Mouse (Mus musculus) liver, embryonic 13.5 days (tissue): ENCODE data around the gene Swi5. TPM values are rescaled to one million over a fixed set of nuclear protein-coding genes. Genes with fewer than 3 reads are reported as not detected.
"Not testable (repeated sequence)": the region's sequence is repeated elsewhere in the genome, so short reads cannot be mapped to it uniquely, and the experiment has no call there.

ENCODE experiments used
- ATAC-seq: fragments of 200-750 bp; cut with Nextera tagmentation; 2 replicates; pipeline ENCODE4 v1.8.0; 2017; ENCODE audit warnings: low read depth, mild to moderate bottlenecking, moderate number of reproducible peaks, moderate library complexity
- DNase-seq: peaks from one replicate; pipeline ENCODE4 v3.0.0; 2022
- H3K27ac ChIP-seq: fragments of 300-500 bp; sonication (generic); 2 replicates; pipeline ENCODE4 v1.5.1; 2015; ENCODE audit warnings: moderate library complexity, mild to moderate bottlenecking, inconsistent platforms
- H3K27me3 ChIP-seq: fragments of 300-500 bp; sonication (generic); 2 replicates; pipeline ENCODE4 v1.6.1; 2015; ENCODE audit warnings: mild to moderate bottlenecking, inconsistent platforms
- H3K36me3 ChIP-seq: fragments of 300-500 bp; sonication (generic); 2 replicates; pipeline ENCODE4 v1.6.1; 2015; ENCODE audit warnings: mild to moderate bottlenecking, inconsistent platforms
- H3K4me1 ChIP-seq: fragments of 300-500 bp; sonication (generic); replicated peaks from 2 replicates; pipeline ENCODE4 v1.6.1; 2015; ENCODE audit warnings: inconsistent platforms
- H3K4me2 ChIP-seq: fragments of 300-500 bp; sonication (generic); 2 replicates; pipeline ENCODE4 v1.6.1; 2015; ENCODE audit warnings: inconsistent platforms, mild to moderate bottlenecking, moderate library complexity
- H3K4me3 ChIP-seq: fragments of 300-500 bp; sonication (generic); replicated peaks from 2 replicates; pipeline ENCODE4 v1.5.1; 2015; ENCODE audit warnings: mild to moderate bottlenecking, inconsistent platforms
- H3K9ac ChIP-seq: fragments of 300-500 bp; sonication (generic); 2 replicates; pipeline ENCODE4 v1.6.1; 2015; ENCODE audit warnings: mild to moderate bottlenecking, inconsistent platforms
- H3K9me3 ChIP-seq: fragments of 300-500 bp; sonication (generic); replicated peaks from 2 replicates; pipeline ENCODE4 v1.6.1; 2016; ENCODE audit warnings: inconsistent platforms
- WGBS: fragments of 180-500 bp; shearing (Covaris S2); methylation state at CpG from one replicate; pipeline ENCODE4 v1.1.7; 2015; ENCODE audit not compliant: insufficient replicate concordance; 5-methylcytosine and 5-hydroxymethylcytosine counted together
- polyA plus RNA-seq: library from polyadenylated mRNA; unstranded; fragments of >200 nt; fragmentation: Nextera tagmentation; extraction: Ambion mirVana; gene quantifications from 2 replicates; pipeline ENCODE4 v1.2.1, GENCODE M21; 2015

Gene Swi5
- polyA plus RNA-seq, 1 experiment from 2014 or later: 218 TPM

- Histone ChIP-seq H3K9ac (no peak overlapping the region), H3K4me1 (peaks cover 19% of the 10 kb centered on the region), H3K4me2 (no peak overlapping the region), H3K27ac (no peak overlapping the region), H3K9me3 (no peaks in the 10 kb centered on the region), H3K27me3 (peaks cover 42% of the 10 kb centered on the region), H3K36me3 (peaks cover 39% of the 10 kb centered on the region), H3K4me3 (no peak overlapping the region)
- DNase-seq (no peak), ATAC-seq (no peak)
- WGBS: 83% methylated on average over 16 of the region's 16 CpGs
Observed at GRCm38 (mm10) chr2:32308870-32309568, 21.1 kb upstream of the Swi5 start.

- DNase-seq: no peak
- no peak for ATAC-seq
- Histone ChIP-seq H3K4me3 (no peak overlapping the region), H3K27ac (no peak overlapping the region), H3K4me1 (peaks cover 19% of the 10 kb centered on the region), H3K36me3 (peaks cover 47% of the 10 kb centered on the region), H3K27me3 (peaks cover 33% of the 10 kb centered on the region), H3K4me2 (no peak overlapping the region), H3K9me3 (no peaks in the 10 kb centered on the region), H3K9ac (no peak overlapping the region)
- 41% methylated on average over 8 of the region's 8 CpGs for WGBS
Observed at GRCm38 (mm10) chr2:32307941-32308760, 20.3 kb upstream of the Swi5 start.

GRCm38 (mm10) chr2:32307247-32307798 is 19.4 kb upstream of the Swi5 start:
- H3K9me3 ChIP-seq: no peaks in the 10 kb centered on the region
- no peak overlapping the region for H3K9ac ChIP-seq
- H3K4me2 ChIP-seq: no peak overlapping the region
- H3K4me1 ChIP-seq: peaks cover 15% of the 10 kb centered on the region
- peaks cover 25% of the 10 kb centered on the region for H3K27me3 ChIP-seq
- 68% methylated on average over 6 of the region's 6 CpGs for WGBS
- no peak overlapping the region for H3K27ac ChIP-seq
- H3K4me3 ChIP-seq: no peak overlapping the region
- peaks cover 56% of the 10 kb centered on the region for H3K36me3 ChIP-seq
- DNase-seq (no peak), ATAC-seq (no peak)

- Histone ChIP-seq H3K4me3 (no peak overlapping the region), H3K27me3 (peaks cover 13% of the 10 kb centered on the region), H3K9me3 (no peaks in the 10 kb centered on the region), H3K36me3 (peaks cover 67% of the 10 kb centered on the region), H3K9ac (no peak overlapping the region), H3K27ac (no peak overlapping the region), H3K4me1 (peaks cover 4% of the 10 kb centered on the region; the same call in 1 of the 2 replicates), H3K4me2 (no peak overlapping the region)
- no peak for ATAC-seq
- 85% methylated on average over 9 of the region's 9 CpGs for WGBS
- DNase-seq: no peak
Observed at GRCm38 (mm10) chr2:32306176-32306575, 18.3 kb upstream of the Swi5 start.

- ATAC-seq: no peak
- 89% methylated on average over 5 of the region's 5 CpGs for whole genome bisulfite sequencing
- H3K4me1 ChIP-seq: 0 out of 2 replicates have a peak, but pooled peaks cover 2% of the 10 kb centered on the region
- no peak overlapping the region for H3K4me2 ChIP-seq
- H3K9ac ChIP-seq: no peak overlapping the region
- no peak overlapping the region for H3K27ac ChIP-seq
- no peaks in the 10 kb centered on the region for H3K9me3 ChIP-seq
- no peak overlapping the region for H3K4me3 ChIP-seq
- peaks cover 9% of the 10 kb centered on the region; the same call in 1 of the 2 replicates for H3K27me3 ChIP-seq
- DNase-seq: no peak
- peaks cover 72% of the 10 kb centered on the region for H3K36me3 ChIP-seq
Observed at GRCm38 (mm10) chr2:32305668-32306067, 17.8 kb upstream of the Swi5 start.

- H3K36me3 ChIP-seq: peaks cover 82% of the 10 kb centered on the region
Observed at GRCm38 (mm10) chr2:32304145-32304832, 16.4 kb upstream of the Swi5 start.

GRCm38 (mm10) chr2:32302952-32303351 is 15.1 kb upstream of the Swi5 start:
- no peak for ATAC-seq
- Histone ChIP-seq H3K27me3 (no peaks in the 10 kb centered on the region), H3K4me1 (no peaks in the 10 kb centered on the region), H3K27ac (no peak overlapping the region), H3K9ac (no peak overlapping the region), H3K4me3 (no peak overlapping the region), H3K4me2 (no peak overlapping the region), H3K9me3 (no peaks in the 10 kb centered on the region), H3K36me3 (peaks cover 93% of the 10 kb centered on the region)
- WGBS: 88% methylated on average over 10 of the region's 10 CpGs
- DNase-seq: no peak

More at GRCm38 (mm10) chr2:32304145-32304832, 16.4 kb upstream of the Swi5 start:
- WGBS: 64% methylated on average over 8 of the region's 8 CpGs
- H3K4me1 ChIP-seq: no peaks in the 10 kb centered on the region
- no peak for DNase-seq
- H3K27me3 ChIP-seq: no peaks in the 10 kb centered on the region
- H3K4me2 ChIP-seq: no peak overlapping the region
- H3K9me3 ChIP-seq: no peaks in the 10 kb centered on the region
- H3K27ac ChIP-seq: no peak overlapping the region
- no peak overlapping the region for H3K9ac ChIP-seq
- no peak overlapping the region for H3K4me3 ChIP-seq
- ATAC-seq: no peak

GRCm38 (mm10) chr2:32299469-32299868 is 11.6 kb upstream of the Swi5 start:
- H3K36me3 ChIP-seq: peaks cover 88% of the 10 kb centered on the region

GRCm38 (mm10) chr2:32295842-32296241 is 8.0 kb upstream of the Swi5 start:
- not testable (repeated sequence) for H3K4me1 ChIP-seq, H3K9ac ChIP-seq, DNase-seq, H3K27me3 ChIP-seq, H3K4me3 ChIP-seq, ATAC-seq, H3K4me2 ChIP-seq, H3K27ac ChIP-seq, H3K9me3 ChIP-seq
- peaks cover 67% of the 10 kb centered on the region for H3K36me3 ChIP-seq
- WGBS: 85% methylated on average over 2 of the region's 2 CpGs

More at GRCm38 (mm10) chr2:32299469-32299868, 11.6 kb upstream of the Swi5 start:
- 77% methylated on average over 4 of the region's 4 CpGs for WGBS
- H3K4me1 ChIP-seq: no peaks in the 10 kb centered on the region
- no peaks in the 10 kb centered on the region for H3K9me3 ChIP-seq
- H3K27ac ChIP-seq: no peak overlapping the region
- no peak overlapping the region for H3K4me3 ChIP-seq
- no peak for DNase-seq
- no peak for ATAC-seq
- no peaks in the 10 kb centered on the region for H3K27me3 ChIP-seq
- H3K4me2 ChIP-seq: no peak overlapping the region
- no peak overlapping the region for H3K9ac ChIP-seq

- Histone ChIP-seq H3K4me1 (peaks cover 1% of the 10 kb centered on the region; the same call in 1 of the 2 replicates), H3K27me3 (no peaks in the 10 kb centered on the region), H3K36me3 (peaks cover 65% of the 10 kb centered on the region), H3K4me2 (no peak overlapping the region), H3K9me3 (no peaks in the 10 kb centered on the region), H3K9ac (no peak overlapping the region), H3K27ac (no peak overlapping the region), H3K4me3 (no peak overlapping the region)
- ATAC-seq (no peak), DNase-seq (no peak)
- 72% methylated on average over 3 of the region's 3 CpGs for WGBS
Observed at GRCm38 (mm10) chr2:32295285-32295684, 7.4 kb upstream of the Swi5 start.

- no peaks in the 10 kb centered on the region for H3K27me3 ChIP-seq
Observed at GRCm38 (mm10) chr2:32294348-32294747, 6.5 kb upstream of the Swi5 start.

More at GRCm38 (mm10) chr2:32294348-32294747, 6.5 kb upstream of the Swi5 start:
- H3K4me1 ChIP-seq: peaks cover 9% of the 10 kb centered on the region
- peaks cover 56% of the 10 kb centered on the region for H3K36me3 ChIP-seq
- DNase-seq (no peak), ATAC-seq (no peak)
- no peak overlapping the region for H3K27ac ChIP-seq
- H3K9ac ChIP-seq: no peak overlapping the region
- WGBS: 90% methylated on average over 8 of the region's 8 CpGs
- H3K4me3 ChIP-seq: no peak overlapping the region
- H3K9me3 ChIP-seq: no peaks in the 10 kb centered on the region
- H3K4me2 ChIP-seq: no peak overlapping the region
